Mouse (Mus musculus) right cerebral cortex, postnatal 14 days (tissue): ENCODE measurements at regions not wholly inside any gene's neighbourhood (a gene's known extent, or its start where the extent isn't known, plus 50 kb on each side); places are given as distances from the start of the nearest gene placed in this dataset.

Experiments used
- DNase-seq: peaks from one replicate; pipeline ENCODE4 v3.0.0; 2022

DNA sequence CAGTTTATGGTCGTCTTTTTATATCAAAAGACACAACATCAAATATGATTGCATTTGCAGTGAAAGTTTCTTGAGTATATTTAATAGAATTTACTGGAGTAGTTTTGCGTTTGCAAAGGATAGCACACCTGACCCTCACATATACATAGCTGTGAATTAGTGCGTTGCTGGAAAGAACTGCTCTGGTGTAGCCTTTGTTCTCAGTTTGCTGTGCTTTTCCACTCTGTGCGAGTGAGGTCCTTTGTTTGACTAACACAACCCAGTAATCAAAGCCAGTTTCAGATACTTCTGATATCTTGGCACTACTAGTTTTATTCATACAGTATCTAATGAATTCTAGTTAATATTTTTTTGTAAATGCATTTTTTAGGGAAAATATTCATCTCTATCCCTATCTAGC is 84.7 kb downstream of the Trim52 start:
- DNase-seq = no peak

DNA sequence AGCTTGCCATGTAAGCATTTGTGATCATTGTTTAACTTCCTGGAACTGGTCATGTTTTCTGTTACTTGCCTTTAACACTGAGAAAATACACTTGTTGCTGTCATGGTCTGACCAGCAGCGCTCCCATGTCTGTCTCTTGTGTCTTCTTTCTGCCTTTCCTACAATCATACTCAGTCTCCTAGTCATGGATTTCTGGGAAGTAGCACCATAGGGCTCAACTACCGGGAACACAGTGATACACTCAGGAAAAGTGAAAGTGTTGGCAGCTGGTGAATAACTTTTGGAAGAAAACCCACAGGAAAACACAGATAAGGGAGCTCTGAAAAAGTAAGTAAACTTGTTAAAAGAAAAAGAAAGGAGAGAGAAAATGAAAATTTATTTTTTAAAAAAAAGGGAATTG is 87.6 kb downstream of the Trim52 start:
- no peak for DNase-seq

DNA sequence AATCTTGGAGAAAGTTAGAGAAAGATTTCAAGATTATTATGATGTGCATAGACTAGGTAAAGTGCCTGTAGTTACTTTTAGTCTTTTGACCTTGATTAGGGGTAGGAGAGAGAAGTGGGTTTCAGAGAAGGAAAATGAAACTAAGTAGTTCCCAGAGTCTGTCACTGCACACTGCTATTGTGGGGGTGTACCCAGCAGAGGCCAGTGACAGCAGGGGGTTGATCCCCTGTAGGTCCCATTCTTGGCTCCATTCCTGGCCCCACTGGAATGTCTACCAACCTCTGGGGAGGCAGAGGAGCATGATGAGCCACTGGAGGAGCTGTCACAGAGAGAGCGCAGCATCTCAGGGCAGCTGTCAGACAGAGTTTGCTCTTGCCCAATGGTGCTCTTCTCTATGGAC is 88.1 kb downstream of the Trim52 start:
- DNase-seq = no peak

DNA sequence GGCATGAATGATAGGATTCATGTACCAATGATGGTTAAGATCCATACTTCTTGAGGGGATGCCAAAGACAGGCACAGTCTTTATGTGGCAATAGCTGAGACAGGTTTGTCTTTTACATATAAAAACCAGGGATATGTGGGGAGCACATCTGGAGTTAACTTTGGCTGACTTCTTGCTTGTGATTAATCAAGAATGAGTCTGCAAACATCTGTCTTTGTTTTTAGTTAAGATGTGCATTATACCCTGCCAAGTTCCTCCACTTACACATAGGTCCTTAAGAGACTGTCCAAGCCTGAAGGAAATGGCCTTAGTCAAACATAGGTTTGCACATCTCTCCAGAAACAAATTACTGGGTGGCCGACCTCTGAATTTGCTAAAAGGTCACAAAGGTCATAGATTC is 91.8 kb downstream of the Trim52 start:
- DNase-seq = no peak

DNA sequence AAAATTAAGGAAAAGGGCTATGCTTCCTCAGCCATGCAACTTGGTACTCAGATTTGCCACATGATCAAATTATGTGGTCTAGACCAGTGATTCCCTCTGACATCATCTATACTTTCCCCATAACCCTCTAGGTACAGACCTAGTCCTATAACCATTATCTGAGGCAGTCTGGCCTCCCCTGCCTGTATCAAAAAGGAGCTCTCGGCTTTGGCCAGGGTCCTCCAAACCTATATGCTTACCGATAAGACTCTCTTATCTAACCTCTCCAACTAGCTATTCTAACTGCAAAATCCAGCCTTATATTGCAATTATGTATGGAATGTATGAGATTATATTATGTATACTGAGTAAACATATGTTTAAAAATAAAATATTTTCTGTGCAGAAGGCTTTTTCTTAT is 93.1 kb downstream of the Trim52 start:
- no peak for DNase-seq

DNA sequence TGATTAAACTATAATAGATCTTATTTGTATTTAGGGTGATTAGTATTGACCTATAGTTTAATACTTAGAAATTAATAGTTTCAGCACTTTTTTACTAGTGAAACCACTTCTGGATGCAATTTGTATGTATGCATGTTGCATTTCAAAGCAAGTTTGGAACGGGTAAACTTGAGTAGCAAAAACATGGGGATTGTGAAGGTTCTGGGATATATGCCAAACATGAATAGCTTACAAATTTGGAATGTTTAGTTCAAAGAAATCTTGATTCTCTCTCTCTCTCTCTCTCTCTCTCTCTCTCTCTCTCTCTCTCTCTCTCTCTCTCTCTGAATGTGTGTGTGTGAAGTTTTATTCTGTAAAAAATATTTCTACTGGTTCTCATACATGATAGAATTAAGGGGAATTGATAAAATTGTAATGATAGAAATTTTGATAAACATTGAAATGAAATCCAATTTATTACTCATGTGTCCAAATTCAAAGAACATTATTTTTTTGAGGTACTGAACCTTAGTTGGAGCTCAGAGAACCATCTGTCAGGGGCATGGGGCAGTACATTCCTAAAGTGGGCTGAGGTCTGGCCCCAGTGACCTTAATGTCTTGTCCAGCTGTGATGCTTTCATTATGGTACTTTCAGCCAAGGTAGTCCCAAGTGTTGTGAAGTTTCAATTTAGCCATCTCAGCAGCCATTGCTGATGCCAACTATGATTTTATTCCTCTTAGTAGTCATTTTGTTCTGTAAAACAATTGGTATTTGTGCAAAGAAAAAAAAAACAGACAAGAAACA is 93.7 kb downstream of the Trim52 start:
- no peak for DNase-seq

DNA sequence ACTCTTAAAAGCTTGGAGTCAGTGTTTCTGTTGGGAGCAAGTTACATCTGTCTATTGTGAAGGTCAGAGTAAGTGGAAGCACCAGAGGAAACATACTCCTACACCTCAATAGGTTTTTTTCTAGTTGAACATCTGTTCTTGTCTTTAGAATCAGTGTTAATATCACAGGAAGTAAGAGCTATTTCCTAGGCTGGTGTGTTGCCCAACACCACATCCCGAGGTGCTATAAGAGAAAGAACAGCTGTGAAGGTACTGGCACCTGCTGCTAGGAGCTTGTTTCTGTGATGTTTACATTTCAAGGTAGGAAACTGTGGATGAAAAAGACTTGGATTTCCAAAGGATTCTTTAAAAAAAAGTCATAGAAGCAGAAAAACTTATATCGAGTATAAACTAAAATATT is 105.1 kb downstream of the Trim52 start:
- no peak for DNase-seq

DNA sequence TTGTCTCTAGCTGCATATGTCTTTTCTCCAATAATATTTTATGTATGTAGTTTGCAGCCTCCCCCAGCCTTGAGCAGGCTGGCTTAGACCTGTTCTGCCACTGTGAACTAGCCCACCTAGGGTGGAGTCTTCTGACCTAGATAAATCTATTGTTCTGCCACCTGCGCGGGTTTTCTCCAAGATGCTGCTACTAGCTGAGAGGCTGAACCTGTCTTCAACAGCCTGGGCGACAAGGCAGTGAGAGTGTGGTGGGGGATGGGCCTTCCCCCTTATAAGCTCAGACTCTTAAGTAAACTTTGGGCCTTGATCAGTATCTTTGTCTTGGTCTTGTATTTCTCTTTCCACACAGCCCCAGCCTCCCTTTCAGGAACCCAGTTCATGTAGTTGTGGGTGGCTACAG is 111.7 kb downstream of the Trim52 start:
- no peak for DNase-seq

DNA sequence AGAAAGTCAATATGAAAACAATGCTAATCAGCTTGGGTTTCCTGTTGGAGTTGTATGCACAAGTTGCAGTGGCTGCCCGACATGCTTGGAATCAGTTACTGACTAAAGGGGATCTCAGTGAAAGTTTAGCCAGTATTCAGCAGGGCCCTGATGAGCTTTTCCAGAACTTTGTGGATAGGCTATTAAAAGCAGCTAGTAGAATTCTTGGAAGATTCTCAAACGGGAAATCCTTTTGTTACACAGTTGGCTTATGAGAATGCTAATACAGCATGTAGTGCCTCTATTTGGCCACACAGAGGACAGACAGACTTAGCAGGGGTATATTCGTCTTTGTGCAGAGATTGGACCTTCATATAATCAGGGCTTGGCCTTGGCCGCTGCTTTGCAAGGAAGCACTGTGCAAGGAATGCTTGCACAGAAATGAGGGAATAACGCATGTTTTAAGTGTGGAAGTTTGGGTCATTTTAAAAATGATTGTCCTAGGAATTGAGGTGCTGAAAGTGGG is 113.3 kb downstream of the Trim52 start:
- no peak for DNase-seq

DNA sequence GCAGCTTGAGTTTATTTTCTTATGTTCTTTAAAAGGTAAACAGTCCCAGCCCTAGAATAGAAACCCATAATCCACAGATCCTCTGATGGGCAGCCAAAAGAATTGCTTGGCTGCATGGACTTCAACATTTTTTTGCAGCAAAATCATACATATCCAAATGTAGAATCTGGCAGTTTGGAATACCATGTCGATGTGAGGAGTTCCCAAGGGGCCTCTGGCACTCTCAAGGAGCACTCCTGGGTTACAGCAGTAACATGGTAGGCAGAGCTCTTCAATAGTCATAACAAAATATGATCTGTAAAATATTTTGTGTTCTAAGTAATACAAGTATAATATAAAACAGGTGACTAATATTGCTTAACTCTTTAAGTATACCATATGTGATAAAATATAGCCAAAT is 119.4 kb downstream of the Trim52 start:
- no peak for DNase-seq

DNA sequence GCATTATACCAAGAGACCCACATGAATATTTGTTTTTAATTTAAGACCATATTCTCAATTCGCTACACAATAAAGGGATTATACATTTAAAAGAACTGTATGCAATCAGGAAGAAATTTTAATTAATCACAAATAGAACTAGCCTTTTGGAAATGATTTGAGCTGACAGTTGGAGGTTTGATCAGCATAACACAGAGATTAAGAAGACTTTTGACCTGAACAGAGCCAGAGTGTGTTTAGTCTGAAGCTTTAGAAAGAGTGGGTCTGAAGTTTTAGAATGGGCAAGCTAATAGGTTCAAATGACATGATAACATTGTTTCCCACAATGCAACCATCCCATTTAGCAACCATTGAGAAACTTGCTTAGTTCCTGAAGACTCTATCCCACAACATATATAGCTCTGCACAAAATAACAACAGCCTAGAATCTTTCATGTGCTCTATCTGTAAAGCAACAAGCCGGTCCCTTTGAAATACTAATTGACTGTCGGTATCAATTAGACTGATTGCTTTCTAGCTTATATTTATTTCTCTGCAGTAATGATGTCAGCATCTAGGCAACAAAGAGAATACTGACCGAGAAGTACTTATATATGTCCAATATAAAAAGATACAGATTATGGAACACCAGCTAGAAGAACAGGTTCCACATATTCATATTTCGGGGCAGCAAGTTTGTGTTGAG is 135.9 kb downstream of the Trim52 start:
- DNase-seq = no peak

DNA sequence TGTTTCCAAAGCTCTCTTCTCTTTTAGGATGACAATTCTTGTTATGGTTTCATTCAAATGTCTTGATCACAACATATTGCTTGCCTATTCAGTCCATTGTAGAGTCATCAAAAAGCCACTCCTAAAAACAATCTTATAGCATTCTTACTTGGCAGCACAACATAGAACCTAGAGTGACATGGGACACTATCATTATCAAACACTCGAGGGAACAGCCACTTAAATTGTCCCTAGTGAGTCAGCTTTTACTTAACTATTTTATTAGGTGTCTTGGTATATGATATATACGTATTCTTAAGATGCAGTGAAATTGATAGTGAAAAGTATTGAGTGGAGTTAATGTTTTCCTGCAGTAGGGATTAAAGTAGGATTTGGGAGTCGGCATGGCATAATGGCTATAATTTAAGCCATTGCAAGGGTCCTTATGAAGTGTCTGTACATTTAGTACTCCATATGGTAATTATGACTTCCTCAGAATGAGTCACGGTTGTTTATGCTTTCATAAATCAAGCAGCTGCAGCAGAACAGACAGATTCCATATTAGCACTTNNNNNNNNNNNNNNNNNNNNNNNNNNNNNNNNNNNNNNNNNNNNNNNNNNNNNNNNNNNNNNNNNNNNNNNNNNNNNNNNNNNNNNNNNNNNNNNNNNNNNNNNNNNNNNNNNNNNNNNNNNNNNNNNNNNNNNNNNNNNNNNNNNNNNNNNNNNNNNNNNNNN is 153.6 kb downstream of the Trim52 start:
- no peak for DNase-seq

DNA sequence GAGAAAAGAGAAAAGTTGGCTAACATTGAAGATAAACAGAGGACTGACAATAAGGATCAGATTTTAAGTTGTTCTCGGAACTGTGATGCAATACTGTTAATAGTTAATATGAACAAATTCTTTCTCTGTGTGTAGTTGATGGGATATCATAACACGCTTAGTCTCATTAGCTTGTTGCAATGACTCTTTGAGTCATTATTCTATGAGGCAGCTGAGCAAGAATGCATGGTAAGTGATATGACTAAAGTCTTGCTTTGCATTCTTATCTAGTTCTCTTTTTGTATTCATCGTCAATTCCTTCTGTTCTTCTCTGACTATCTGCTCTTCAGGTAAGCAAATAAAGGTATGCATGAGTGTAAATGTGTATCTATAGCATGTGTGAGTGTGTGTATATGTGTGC is 159.3 kb downstream of the Trim52 start:
- DNase-seq = no peak

DNA sequence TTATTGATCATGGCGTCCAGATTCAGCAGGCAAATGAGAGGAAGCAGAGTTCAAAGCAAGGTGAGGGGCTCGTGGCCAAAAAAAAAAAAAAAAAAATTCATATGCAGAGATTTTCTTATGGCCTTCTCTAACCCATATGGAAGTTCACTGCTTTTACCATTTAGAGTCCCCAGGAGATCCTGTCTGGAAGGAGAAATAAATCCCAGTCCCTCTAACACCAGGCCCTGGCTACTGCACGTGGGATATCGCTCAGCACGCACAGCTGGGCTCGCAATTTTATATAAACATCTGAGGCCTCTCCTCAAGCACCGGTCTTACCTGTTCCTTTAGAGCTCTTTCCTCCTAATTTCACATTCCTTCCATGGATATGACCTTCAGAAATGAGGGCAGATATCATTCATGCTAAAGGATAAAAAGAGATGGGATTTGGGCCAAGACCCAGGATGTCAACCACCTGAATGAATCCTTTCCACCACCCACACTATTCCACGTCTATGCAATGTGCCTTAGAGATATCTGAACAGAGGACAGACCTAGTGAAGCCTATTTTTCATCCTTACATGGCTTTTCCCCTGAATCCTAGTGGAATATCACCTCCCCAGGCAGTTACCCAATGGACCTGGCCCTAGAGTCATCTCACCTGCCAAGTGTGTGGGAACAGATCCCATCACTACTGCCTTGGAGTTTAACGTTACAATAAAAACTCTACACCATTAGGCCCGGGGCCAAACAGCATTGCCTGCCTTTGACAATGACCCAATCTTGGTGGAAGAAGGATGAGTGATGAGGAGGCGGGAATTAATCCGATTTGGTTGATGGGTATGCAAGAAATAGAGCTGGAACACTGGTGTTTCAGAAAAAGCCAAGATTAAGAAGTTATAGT is 161.9 kb downstream of the Trim52 start:
- DNase-seq = no peak

DNA sequence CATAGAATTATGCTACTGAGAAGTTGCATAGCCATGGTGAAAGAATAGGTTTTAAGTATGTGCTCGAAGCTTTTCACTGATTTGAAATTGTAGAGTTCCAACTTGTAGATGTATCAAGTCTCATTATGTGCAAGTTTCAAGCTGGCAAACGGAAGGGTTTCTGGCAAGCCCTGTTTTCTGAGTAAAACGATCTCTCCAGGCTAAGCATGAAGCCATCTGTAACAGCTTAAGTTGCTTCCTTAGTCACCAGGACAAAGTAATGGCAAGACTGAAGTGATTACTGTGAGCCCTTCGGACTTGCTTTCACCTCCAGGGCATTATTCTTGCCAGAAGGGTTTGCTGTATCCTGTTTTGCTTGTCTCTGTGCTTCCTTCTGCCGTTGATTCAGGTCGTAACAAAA is 163.7 kb downstream of the Trim52 start:
- no peak for DNase-seq

DNA sequence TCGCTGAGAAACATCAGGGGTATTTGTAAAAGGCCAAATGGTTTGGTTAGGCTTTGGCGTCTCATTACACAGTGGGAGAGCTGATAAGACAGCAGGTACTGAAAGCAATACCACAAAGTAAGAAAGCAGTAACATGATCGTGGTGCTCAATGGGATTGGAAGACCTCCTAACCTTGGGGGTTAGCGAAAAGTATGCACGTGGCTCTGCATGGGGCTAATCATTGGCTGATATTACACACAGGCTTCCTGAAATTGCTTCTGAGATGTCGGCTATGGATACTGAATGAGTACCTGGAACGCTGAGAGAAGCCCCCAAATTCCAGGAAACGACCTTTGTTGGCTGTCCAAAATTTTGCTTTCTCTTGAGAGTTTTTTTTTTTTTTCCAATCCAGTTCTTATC is 207.6 kb downstream of the Trim52 start:
- no peak for DNase-seq

DNA sequence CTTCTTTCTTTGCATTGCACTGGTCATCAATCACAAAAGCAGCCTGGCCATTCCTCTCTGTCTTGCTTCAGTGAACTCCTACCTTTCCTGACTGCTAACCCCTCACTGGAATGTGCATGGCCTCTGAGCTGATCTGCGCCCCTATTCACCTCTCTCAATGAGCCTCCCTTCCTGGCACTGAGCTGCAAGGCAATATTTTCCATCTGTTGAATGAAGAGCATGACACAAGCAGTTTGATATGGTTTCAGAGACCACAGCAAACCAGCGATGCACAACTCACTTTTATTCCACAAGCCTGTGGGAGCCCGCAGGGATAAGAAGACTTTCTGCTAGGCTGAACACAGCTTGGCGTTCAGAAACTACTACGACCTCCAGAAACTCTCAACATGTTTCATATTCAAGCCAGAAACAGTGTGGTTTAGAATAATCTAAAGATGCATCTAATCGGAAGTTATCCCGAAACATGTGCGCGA is 208.1 kb downstream of the Trim52 start:
- DNase-seq = no peak

DNA sequence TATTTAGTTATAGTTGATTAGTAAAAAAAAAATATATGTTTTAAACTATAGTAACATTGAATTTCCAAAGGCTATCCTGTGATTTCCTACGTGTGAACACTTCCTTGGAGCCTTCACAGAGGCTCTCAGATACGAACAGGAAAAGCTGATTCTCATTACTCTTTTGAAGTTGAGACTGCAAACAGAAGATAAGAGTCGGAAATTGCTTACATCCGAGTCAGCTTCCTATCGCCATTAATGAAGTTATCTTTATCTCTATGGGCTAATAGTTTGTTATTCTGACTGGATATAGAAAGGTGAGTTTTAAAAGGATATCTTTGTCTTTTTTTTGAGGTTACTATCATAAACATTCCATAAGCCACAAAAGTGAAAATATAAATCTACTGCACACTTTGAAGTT is 212.8 kb downstream of the Trim52 start:
- no peak for DNase-seq

DNA sequence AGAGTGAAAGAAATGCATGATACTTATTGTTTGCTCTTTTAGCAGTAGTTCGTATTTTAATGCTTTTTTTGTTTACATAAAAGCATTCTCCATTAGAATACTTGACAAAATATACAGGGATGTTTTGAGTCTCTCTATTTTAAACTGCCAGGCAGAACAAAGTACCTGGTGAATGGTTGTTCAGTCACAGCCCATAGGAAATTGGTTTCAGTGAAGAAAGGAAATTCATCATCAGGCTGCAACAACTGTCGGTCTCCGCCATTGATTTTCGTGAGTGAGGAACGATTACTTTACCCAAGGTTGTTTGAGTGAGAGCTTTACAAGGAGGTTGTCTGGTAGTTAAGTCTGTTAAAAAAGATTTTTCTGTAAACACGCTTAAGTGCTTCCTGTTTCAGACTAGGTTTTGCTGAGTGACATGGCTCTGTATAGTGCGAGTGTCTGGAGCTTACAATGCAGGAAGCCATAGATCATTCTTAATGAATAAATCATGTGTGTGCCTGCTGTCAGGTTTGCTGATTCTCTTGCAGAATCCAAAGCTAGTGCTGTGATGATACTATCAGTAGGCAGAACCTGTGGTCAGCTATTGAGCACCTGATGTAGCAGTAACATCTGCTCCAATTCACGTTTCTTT is 221.8 kb downstream of the Trim52 start:
- DNase-seq = no peak

DNA sequence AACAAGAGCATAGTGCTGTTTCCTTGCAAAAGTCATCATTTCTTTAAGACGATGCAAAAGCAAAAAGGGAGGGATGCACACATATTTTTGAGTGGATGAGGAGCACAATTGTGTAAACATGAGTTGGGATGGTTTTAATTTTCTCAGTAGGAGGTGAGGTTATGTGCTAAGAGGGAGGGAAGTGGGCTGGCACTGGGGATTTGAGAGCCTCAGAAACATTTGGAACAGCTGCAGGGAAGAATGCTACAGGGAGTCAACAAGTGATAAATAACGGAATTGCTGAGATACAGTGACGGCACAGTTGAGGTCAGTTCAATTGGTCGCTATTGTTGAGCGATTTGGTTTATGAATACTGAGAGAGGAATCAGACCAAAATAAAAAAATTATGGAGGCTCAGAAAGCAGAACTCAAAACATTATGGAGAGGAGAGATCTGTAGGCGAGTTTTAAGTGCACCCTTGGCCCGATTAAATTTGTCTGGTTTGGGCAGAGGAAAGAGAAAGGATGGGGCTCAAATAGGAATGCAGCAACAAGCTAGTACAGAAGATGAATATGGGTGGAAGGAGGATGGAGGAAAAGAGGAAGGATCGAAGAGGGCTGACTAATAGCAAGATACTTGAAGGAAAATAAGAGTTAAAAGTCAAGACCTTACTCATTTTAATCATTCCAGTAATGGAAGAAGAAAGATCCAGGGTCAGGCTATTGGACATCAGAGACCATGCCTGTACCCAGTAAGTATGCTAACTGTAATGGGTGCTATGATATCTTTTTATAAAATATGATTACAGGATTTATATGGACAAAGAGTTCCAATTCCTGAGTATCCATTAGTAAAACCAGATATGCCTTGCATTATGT is 259.0 kb downstream of the Trim52 start:
- DNase-seq = no peak

DNA sequence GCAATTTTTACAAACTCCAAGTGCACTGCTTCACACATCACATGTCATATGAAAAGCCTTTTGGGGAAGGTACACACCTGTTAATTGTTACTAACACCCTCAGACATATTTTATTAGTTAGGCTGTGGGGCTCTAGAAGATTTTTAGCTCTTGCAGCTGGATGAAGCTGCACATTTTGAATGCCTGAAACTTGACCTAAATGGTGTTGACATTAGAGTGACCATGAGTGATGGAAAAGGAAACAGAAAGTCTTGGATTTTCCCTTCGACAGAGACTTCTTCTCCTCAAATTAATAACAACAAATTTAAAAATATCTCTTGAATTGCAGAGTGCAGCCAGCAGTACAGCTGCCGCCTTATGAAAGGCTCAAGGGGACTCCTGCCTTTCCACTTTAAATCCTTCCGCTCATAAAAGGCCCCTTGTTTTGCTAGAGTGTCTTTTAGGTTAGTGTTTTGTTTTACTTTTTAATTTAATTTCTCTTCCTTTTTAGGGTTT is 259.7 kb downstream of the Trim52 start:
- no peak for DNase-seq
